Mouse (Mus musculus) hematopoietic stem cell, adult 5-6 weeks (primary cell): ENCODE data around the gene Abcb8. TPM values are rescaled to one million over a fixed set of nuclear protein-coding genes. Genes with fewer than 3 reads are reported as not detected.

Experiments used
- ATAC-seq, 2 experiments: fragments of 125-278 bp in 1 of 2; replicated peaks in 1 of 2; 2 replicates each; pipeline ENCODE4 v1.8.0; 2016 to 2017; ENCODE audit warnings: inconsistent platforms in 2 of 2, mild to moderate bottlenecking in 2 of 2, moderate number of reproducible peaks in 2 of 2, low read depth in 1 of 2, moderate TSS enrichment in 1 of 2; ENCODE audit not compliant: low FRiP score in 2 of 2, poor library complexity in 2 of 2, severe bottlenecking in 2 of 2, insufficient read depth in 1 of 2, low TSS enrichment in 1 of 2
- total RNA-seq: library from RNA; stranded (forward); fragments of 172-1452, 232-1000 nt; gene quantifications from 2 replicates; pipeline ENCODE4 v1.2.3, GENCODE M21; 2017

Gene Abcb8
- total RNA-seq, 1 experiment from 2014 or later: 8.6 TPM

DNA sequence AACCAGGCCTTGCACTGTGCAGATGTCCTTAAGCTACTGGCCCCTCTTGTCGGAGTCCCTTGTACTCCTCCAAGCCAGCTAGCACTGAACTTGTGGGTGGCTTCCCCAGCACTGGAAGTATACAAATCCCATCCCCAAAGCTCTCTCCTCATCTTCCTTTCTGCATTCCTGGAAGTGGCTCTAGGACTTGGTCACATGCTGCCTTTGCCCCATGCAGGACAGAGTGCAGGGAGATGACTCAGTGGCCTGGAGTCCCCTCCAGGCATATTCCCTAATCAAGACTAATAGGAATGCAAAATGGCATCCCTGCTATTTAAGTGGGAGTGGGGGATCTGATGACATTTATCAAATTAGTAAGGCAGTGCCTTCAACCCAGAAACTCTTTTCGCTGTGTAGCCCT, 18.6 kb downstream of the Abcb8 start:
- no peak for ATAC-seq

DNA sequence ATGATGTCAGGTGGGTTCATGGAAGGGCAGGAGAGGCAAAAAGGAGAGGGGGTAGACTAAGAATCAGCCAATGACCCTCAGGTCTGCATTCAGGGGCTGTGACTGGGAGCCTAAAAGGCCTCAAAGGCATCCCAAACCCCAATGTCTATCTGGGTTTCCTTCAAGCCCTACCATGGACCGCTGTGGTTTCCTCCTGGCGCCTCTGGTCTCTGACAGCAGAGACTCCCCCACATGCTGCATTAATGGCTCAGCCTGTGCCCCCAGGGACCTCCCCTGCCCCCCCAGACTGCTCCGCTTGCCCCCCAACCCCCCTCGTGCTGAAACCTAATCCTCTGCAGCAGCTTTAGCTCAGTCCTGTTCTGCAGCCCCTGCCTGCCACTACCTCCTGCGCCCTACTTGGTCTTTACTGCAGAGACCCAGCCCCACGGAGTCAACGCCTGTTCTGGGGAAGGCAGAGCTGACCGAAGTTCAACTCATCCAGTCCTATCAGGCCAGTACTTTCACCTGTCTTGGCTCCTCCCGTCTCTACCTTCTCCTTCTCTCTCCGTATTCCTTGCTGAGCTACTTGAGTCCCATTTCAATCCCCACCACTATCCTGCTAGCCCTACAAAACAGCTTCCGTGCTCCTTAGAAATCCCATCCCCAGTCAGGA, 19.7 kb downstream of the Abcb8 start, which contains the start of gene Asic3:
Gene Asic3, plus strand, starts transcription at position 351 of the 652 bp plus-strand sequence.
- ATAC-seq: peak; percentile 49 to 70; a peak in 3 of 4 replicates

DNA sequence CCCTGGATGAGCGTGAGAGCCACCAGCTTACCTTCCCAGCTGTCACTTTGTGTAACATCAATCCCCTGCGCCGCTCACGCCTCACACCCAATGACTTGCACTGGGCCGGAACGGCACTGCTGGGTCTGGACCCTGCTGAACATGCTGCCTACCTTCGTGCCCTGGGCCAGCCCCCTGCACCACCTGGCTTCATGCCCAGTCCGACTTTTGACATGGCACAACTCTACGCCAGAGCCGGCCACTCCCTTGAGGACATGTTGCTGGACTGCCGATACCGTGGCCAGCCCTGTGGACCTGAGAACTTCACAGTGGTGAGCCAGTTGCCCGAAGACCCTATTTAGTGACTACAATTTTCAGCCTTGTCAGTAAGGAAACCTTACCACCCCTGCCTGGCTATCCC, 20.5 kb downstream of the Abcb8 start:
- ATAC-seq: no peak

DNA sequence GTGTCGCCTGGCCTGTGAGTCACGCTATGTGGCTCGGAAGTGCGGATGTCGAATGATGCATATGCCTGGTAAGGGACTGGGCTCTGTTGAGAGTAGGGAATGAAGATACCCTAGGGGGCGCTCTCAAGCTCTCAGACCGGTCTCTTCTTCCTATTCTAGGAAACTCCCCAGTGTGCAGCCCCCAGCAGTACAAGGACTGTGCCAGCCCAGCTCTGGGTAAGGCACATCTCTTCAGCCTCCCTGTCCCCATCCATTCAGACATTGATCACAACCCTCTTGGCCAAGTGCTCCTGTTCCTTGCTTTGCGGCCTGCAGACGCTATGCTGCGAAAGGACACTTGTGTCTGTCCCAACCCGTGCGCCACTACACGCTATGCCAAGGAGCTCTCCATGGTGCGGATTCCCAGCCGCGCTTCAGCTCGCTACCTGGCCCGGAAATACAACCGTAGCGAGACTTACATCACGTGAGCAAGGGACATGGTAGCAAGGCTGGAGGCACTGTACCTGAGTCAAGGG, 22.8 kb downstream of the Abcb8 start:
- peak; percentile 58 to 64 for ATAC-seq

DNA sequence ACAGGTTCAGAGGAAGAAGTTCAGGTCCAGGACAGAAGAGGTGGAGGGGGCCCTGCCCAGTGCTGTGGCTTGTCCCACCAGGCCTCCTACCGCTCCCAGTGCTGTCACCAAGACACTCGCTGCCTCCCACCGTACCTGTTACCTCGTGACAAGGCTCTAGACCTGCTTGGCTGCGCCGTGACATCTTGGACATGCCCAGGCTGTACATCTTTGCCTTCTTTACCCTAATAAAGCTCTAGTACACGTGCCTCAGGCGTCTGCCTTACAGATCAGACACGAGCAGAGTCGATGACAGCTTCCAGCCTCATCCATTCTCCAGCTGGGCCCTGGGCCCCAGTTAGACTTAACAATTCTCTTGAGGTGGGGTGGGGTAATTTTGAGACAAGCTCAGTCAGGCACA, 24.1 kb downstream of the Abcb8 start:
- no peak for ATAC-seq

DNA sequence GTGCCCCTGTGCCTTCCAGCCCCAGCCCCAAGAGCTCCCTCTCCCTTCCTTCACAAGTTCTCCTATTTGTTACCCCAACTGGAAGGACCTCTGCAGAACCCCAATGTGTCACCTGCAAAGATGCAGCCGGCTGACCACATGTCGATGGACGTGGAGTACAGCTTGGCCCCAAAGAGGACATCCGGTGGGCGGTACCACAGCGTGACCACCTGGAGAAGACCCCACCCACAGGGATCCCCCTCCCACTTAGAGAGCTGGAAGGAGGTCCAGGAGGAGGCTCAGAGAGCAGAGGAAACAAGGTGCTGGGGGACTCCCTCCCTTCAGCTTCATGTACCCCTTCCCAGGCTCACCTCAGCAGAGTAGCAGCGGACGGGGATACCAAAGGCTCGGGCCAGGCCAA, 26.9 kb downstream of the Abcb8 start:
- no peak for ATAC-seq

DNA sequence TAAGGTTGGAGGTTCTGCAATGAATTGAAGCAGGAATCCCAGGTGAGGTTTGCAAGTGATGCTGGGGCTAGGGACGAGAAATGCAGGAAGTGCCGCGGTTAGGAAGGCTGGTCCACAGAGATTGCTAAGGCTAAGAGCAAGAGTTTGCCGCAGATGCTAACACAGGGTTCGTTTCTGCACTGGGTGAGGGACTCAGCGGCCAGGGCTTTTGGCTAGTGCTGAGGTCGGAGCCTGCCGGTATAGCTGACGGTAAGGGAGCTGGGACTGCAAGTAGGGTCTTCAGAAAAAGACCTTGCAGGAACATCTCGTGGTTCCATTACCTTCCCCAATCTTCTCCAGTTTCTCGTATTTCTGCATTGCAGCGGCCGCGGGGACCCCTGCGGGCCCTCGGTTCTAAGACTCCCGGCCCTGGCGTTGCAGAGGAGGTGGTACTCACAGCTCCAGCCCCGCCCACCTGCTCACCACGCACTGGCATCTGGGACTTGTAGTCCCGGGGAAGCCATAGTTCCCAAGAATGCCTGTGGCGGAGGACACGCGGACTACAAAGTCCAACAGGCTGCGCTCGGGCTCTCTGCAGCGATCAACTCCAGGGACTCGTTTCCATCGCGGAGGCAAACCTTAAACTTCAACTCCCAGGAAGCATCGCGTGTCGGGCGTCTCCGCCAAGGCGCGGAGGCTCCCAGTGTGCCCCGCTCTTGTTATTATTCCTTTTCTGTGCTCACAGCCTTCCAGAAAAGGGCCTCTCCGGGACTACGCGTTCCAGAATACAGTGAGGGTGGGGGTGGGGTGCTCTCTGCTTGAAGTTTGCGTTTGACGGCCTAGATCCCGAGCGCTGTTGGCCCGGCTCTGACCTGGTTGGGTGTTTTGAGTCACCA, 29.9 kb downstream of the Abcb8 start, which contains the start of the genes Cdk5 and Slc4a2:
Gene Cdk5, minus strand, starts transcription at position 402 of the 875 bp plus-strand sequence.
Gene Slc4a2, plus strand, starts transcription at position 709 of the 875 bp plus-strand sequence.
- peak; percentile 95 for ATAC-seq

DNA sequence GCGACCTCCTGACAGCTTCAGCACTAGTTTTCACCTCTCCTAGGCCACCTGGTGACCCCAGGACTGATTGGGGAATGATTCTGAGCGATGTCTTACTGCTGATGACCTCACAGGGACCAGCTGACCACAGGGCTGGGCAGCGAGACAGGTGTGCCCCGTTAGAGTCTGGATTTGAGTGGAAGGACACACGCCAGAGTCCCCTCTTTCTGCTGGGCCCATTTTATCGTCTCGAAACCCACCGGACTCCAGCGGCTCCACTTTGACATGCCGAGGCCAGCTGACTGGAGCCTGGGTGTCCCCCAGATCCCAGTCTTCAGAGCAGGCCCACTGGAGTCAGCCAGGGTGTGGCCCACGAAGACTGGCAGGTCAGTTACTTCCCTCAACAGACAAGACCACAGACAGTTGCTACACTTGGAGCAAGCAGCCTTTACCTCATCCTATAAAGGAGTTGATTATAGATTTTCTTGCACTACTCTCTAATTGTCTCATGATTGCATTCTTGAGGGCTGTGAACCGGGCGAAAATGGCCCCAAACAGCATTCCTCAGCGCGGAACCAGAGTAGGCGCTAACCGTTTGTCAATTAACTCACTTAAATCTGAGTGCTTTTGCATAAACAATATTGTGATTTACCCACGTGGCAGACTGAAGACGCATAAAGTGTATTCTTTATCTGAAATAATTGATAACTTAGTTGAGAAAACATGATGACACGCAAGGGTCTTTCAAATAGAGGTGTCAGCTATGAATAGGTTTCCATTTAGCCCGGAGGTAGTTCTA, 30.7 kb downstream of the Abcb8 start:
- no peak; a peak in 1 of 4 replicates for ATAC-seq

DNA sequence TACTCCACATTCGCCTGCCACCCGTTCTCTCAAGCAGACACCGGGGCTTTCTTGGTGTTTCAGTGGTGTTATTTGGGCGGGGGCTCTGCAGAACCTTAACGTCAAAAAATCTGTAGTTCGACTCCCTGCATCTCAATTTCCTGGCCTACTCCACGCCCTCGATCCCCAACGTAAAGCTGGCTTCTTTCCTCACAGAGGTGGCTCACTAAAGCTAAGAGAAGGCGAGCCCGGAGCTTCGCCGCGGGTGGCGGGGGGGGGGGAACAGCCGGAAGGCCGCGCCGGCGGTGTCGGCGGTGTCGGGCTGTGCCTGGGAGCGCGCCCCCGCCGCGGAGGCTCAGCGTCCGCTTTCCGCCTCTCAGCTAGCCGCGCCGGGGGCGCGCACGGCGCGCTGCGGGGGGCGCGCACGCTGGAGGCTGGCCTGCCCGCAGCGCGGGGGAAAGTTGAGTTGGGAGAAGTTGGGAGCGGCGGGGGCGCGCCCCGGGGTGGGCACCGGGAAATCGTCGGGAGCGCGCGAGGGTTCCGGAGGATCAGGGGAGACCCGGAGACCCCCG, 31.5 kb downstream of the Abcb8 start:
- peak; percentile 8 to 18; a peak in 1 of 4 replicates for ATAC-seq

DNA sequence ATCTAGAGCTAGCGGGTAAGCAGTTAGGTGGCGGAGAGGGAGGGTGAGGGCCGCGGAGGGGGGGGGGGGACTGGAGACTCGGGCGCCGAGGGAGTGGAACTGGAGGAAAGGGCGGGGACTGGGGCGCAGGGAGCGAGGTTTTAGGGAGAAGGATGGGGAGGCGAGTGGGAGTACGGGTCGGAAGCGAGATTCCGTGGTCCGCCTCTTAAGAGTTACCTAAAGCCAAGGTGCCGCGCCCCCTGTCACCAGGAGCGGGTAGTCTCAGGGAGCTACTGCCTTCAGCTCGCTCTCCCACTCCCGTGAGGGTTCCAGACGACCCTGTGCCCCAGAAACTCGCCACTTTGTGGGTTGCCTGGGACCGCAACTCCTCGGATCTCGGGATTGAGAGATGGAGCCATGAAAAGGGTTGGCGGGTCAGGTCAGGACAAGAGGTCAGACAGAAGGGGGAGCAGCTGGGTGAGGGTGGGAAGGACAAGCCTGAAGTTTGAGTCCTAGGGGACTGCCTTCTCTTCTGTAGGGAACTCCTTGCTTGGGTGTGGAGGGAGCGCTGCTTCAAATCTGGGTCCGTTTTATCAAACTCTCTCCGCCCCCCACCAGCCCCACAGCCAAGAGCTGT, 32.1 kb downstream of the Abcb8 start:
- peak in 1 of 2 experiments; percentile 8; a peak in 1 of 4 replicates for ATAC-seq

DNA sequence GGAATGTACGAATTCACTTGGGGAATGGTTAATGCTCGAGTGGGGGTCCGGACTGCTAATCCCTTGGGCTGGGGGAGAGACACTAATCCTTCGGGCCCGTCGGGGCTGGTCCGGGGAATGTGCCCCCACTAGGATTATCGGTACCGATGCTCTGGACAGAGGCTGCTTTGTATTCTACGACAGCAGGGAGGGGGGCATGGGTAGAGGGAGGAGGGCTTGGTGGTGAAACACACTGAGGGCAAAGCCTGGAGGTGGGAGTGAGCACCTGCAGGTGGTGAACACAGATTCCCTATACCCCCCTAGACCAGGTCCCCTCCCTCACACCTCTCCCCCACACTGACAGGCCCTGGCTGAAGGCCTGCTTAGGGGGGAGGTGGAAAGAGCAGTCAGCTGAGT, 32.6 kb downstream of the Abcb8 start:
- no peak for ATAC-seq

DNA sequence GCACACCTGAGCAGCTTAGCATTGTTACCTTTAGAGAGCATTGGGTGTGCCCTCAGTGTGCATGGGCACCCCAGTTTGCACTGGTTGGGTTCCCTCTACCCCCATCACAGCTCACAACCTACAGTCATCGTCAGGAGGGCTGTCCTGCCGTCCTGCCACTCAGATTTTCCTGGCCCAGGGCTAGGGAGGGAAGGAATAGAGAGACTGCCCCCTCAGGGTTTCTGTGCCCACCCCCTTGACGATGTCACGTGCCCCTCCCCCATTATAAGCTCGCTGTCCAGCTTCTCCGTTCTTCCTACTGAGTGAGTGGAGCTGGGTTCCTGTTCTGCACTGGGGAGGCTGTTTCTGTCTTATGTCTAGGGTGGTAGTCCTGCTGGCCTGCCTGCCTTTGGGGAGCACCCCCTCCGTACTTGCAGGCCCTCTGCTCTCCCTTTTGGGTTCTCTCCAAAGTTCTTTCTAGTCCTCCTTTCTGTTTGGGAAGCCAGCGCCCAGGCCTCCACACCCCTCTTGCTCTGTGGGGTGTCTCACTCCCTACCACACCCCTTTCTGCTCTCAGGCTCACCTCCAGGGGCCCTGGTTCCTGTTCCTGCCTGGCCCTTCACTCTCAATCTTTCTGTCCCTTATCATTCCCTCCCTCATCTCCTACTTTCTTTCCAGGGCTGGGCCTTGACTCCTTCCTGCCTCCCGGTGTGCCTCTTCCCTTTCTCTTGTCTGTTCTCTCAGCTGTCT, 33.3 kb downstream of the Abcb8 start:
- ATAC-seq: no peak

DNA sequence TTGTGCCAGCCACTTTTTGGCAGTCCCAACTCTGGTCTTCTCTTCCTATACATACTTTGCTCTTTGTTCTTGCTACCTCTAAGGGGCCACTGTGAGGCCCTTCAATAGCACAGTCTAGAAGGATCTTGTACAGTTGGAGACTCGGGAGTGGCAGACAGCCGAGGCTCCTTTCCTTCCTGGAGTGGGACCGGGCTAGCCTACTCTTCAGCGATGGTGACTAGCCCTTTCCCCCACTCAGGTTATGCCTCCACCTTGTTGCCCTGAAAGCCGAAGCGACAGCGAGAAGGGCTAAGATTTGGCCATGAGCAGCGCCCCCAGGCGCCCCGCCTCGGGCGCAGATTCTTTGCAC, 33.8 kb downstream of the Abcb8 start:
- no peak for ATAC-seq

DNA sequence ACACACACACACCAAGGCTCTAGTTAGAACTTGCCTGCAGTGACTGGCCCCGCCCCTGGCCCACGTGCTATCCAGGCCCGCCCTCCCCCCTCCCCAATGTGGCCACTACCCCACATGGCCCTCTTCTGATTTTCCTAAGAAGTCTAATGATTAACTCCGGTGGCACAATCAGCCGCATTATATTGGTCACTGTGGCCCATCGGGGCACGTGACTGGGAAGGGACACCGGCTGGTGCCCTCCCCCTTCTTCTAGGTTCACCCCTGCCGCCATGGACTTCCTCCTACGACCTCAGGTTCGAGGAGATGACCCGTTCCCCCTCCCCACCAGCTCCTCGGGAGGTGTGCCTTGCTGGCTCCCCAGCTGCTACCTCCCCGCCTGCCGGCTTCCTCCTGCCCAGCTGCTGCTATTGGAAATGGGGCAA, 34.5 kb downstream of the Abcb8 start:
- ATAC-seq: no peak

DNA sequence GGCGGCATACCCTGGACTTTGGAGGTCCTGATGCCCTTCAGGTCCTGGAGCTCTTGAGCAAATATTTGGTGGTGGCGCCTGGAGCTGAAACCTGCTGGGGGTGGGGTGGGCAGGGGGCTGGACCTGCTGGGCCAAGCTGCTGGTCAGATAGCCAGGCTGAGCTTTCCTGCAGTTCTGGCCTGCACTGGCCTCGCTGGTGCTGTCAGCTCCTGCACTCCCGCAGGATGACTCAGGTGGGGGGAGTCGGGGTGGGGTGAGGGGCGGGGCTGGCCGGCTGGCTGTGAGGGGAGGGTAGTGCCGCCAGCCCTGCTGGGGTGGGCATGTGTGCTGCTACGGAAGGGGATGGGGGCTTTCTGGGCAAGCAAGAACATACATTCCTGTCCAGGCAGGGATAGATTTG, 35.1 kb downstream of the Abcb8 start:
- ATAC-seq: no peak

DNA sequence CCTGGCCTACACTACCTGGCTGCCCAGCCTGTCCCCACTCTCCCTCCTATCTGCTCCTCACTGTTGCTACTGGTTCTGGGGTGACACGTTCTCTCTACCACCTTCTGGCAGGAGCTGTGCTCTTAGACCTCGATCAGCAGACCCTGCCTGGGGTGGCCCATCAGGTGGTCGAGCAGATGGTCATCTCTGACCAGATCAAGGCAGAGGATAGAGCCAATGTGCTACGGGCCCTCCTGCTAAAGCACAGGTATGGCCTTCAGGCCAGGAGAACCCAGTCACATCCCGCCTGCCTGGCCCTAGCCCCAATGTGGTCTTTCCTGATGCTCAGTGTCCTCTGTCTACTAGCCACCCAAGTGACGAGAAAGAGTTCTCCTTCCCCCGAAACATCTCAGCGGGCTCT, 40.5 kb downstream of the Abcb8 start:
- ATAC-seq: no peak
